Mouse (Mus musculus): ENCODE results near the gene Enox1.

- TF ChIP-seq POLR2A (IDR thresholded peaks at IDR 0.05; ENCODE audit: insufficient read depth, low read depth, low read length): no peak
- TF ChIP-seq EP300 (IDR thresholded peaks at IDR 0.05; ENCODE audit: insufficient read depth, low read depth, low read length): no peak
Measured at GRCm38 (mm10) chr14:77574436-77574835, 417.9 kb downstream of the Enox1 start.
